Mouse (Mus musculus): ENCODE measurements around the gene Fgfr1op2. TPM values are rescaled to one million over a fixed set of nuclear protein-coding genes. Genes with fewer than 3 reads are reported as not detected.

The Fgfr1op2 gene
- polyA plus RNA-seq, 1 experiment from 2014 or later = 104 TPM

DNA sequence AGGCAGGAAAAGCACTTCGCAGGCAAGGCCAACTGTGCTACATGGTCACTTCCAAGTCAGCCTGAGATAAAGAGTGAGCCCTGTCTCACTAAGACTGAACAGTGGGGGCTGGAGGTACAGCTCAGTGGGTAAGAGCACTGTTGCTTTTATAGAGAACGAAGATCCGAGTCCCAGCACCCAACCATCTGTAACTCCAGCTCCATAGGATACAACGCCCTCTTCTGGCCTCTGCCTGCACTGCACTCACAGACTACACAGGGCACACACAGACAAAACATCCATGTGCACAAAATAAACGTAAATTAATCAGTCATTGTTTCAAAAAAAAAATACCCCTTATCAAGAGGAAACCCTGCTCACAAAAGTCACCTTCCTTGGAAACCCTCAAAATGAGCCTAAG, 36.9 kb downstream of the Fgfr1op2 start:
- Histone ChIP-seq H3K4me2 (ENCODE audit: low read depth, low read length) (no peak overlapping the region), H3K9me3 (replicated peaks; ENCODE audit: control insufficient read depth, low read length) (no peaks in the 10 kb centered on the region), H3K36me3 (ENCODE audit: control insufficient read depth, insufficient read depth) (peaks cover 58% of the 10 kb centered on the region), H3K4me3 (ENCODE audit: low read length) (no peak overlapping the region), H3K27me3 (ENCODE audit: control insufficient read depth, insufficient read depth, low read length) (no peaks in the 10 kb centered on the region), H3K27ac (ENCODE audit: low read length) (no peak overlapping the region), H3K9ac (ENCODE audit: low read length) (no peak overlapping the region), H3K4me1 (ENCODE audit: control insufficient read depth, insufficient read depth, low read length) (no peaks in the 10 kb centered on the region)
- no peak for ATAC-seq (replicated peaks; ENCODE audit: extremely low read depth, insufficient read depth, low FRiP score)
- 91% methylated on average over 5 of the region's 5 CpGs for WGBS

DNA sequence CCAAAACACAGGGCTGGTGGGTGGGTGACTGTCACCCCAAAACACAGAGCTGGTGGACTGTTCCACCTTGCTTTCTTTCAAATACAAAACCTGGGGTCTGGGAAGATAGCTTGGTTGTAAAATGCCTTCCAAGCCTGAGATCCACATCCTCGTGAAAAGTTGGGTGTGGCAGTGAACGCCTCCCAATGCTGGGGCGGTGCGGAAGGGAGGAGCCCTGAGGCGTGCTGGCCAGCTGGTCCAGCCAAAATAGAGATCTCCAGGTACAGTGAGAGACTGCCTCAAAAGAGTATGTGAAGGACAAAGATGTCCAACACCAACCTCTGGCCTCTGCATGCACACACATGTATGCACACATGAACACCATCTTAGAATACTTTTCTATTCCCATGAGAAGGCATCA, 37.5 kb downstream of the Fgfr1op2 start:
- Histone ChIP-seq H3K4me2 (ENCODE audit: low read depth, low read length) (no peak overlapping the region), H3K27me3 (ENCODE audit: control insufficient read depth, insufficient read depth, low read length) (no peaks in the 10 kb centered on the region), H3K9ac (ENCODE audit: low read length) (no peak overlapping the region), H3K36me3 (ENCODE audit: control insufficient read depth, insufficient read depth) (peaks cover 54% of the 10 kb centered on the region), H3K4me1 (ENCODE audit: control insufficient read depth, insufficient read depth, low read length) (no peaks in the 10 kb centered on the region), H3K27ac (ENCODE audit: low read length) (no peak overlapping the region), H3K4me3 (ENCODE audit: low read length) (no peak overlapping the region), H3K9me3 (replicated peaks; ENCODE audit: control insufficient read depth, low read length) (no peaks in the 10 kb centered on the region)
- ATAC-seq (replicated peaks; ENCODE audit: extremely low read depth, insufficient read depth, low FRiP score) = no peak
- WGBS = 95% methylated on average over 5 of the region's 5 CpGs

DNA sequence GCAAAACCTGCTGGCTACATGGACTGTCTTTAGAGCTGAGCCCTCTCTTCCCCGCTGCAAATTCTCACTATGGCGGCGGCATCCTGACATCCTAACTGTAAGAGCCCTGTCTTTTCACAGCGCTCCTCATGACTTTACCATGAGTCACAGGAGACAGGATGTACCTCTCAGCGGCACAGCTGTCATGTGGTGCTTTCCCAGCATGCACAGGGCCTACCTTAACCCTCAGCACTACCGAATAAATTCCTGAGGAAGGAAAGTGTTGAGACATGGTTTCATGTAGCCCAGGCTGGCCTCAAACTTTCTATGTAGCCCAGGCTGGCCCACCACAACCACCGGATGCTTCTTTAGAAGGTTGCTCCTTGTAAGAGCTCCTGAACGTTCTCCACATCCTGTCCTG, 38.9 kb downstream of the Fgfr1op2 start:
- Histone ChIP-seq H3K4me2 (ENCODE audit: low read depth, low read length) (no peak overlapping the region), H3K4me1 (ENCODE audit: control insufficient read depth, insufficient read depth, low read length) (no peaks in the 10 kb centered on the region), H3K36me3 (ENCODE audit: control insufficient read depth, insufficient read depth) (peaks cover 58% of the 10 kb centered on the region), H3K4me3 (ENCODE audit: low read length) (no peak overlapping the region), H3K9ac (ENCODE audit: low read length) (no peak overlapping the region), H3K27me3 (ENCODE audit: control insufficient read depth, insufficient read depth, low read length) (no peaks in the 10 kb centered on the region), H3K9me3 (replicated peaks; ENCODE audit: control insufficient read depth, low read length) (no peaks in the 10 kb centered on the region), H3K27ac (ENCODE audit: low read length) (no peak overlapping the region)
- ATAC-seq (replicated peaks; ENCODE audit: extremely low read depth, insufficient read depth, low FRiP score) = no peak; the same call in 1 of the 2 replicates
- WGBS = 88% methylated on average over 8 of the region's 8 CpGs

DNA sequence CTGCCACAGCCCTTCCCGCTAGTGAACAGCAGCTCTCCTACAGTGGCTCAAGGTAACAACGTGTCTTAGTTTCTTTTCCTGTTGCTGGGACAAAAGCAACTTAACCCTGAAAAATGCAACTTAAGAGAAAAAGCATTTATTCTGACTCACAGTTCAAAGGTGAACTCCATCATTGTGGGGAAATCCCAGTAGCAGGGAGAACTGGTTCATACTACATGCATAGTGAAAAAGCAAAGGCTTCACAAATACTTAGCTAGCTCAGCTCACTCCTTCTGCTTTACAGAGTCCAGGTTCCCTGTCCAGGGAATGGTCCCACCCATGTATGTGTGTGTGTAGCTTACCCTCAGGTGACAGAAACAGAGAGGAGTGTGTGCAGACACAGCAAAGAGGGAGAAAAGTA, 39.7 kb downstream of the Fgfr1op2 start:
- H3K36me3 ChIP-seq (ENCODE audit: control insufficient read depth, insufficient read depth) = peaks cover 58% of the 10 kb centered on the region

DNA sequence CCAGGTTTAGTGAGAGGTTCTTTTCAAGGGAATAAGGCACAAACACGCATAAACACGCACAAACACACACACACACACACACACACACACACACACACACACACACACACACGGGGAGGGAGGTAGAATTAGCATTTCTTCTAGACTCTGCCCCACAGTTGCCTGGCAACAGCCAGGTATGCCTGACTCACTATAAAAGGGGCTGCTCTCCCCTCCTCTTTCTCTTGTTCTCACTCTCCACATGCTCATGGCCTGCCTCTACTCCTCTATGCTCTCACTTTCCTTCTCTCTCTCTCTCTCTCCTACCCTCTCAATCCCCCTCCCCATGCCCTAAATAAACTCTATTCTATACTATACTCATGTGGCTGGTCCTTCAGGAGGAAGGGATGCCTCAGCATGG, 51.1 kb downstream of the Fgfr1op2 start:
- Histone ChIP-seq H3K9ac (ENCODE audit: low read length) (no peak overlapping the region), H3K9me3 (replicated peaks; ENCODE audit: control insufficient read depth, low read length) (no peaks in the 10 kb centered on the region), H3K27me3 (ENCODE audit: control insufficient read depth, insufficient read depth, low read length) (no peaks in the 10 kb centered on the region), H3K4me1 (ENCODE audit: control insufficient read depth, insufficient read depth, low read length) (peaks cover 7% of the 10 kb centered on the region), H3K4me3 (ENCODE audit: low read length) (no peak overlapping the region), H3K4me2 (ENCODE audit: low read depth, low read length) (no peak overlapping the region), H3K27ac (ENCODE audit: low read length) (no peak overlapping the region), H3K36me3 (ENCODE audit: control insufficient read depth, insufficient read depth) (peaks cover 3% of the 10 kb centered on the region)
- ATAC-seq (replicated peaks; ENCODE audit: extremely low read depth, insufficient read depth, low FRiP score) = no peak
- 84% methylated on average over 3 of the region's 3 CpGs for WGBS

More for the DNA sequence above, 39.7 kb downstream of the Fgfr1op2 start:
- H3K27me3 ChIP-seq (ENCODE audit: control insufficient read depth, insufficient read depth, low read length) = no peaks in the 10 kb centered on the region
- no peaks in the 10 kb centered on the region for H3K4me1 ChIP-seq (ENCODE audit: control insufficient read depth, insufficient read depth, low read length)
- no peak for ATAC-seq (replicated peaks; ENCODE audit: extremely low read depth, insufficient read depth, low FRiP score)
- H3K9ac ChIP-seq (ENCODE audit: low read length) = no peak overlapping the region
- H3K4me3 ChIP-seq (ENCODE audit: low read length) = no peak overlapping the region
- 87% methylated on average over 2 of the region's 2 CpGs for WGBS
- no peak overlapping the region for H3K4me2 ChIP-seq (ENCODE audit: low read depth, low read length)
- no peak overlapping the region for H3K27ac ChIP-seq (ENCODE audit: low read length)
- no peaks in the 10 kb centered on the region for H3K9me3 ChIP-seq (replicated peaks; ENCODE audit: control insufficient read depth, low read length)

DNA sequence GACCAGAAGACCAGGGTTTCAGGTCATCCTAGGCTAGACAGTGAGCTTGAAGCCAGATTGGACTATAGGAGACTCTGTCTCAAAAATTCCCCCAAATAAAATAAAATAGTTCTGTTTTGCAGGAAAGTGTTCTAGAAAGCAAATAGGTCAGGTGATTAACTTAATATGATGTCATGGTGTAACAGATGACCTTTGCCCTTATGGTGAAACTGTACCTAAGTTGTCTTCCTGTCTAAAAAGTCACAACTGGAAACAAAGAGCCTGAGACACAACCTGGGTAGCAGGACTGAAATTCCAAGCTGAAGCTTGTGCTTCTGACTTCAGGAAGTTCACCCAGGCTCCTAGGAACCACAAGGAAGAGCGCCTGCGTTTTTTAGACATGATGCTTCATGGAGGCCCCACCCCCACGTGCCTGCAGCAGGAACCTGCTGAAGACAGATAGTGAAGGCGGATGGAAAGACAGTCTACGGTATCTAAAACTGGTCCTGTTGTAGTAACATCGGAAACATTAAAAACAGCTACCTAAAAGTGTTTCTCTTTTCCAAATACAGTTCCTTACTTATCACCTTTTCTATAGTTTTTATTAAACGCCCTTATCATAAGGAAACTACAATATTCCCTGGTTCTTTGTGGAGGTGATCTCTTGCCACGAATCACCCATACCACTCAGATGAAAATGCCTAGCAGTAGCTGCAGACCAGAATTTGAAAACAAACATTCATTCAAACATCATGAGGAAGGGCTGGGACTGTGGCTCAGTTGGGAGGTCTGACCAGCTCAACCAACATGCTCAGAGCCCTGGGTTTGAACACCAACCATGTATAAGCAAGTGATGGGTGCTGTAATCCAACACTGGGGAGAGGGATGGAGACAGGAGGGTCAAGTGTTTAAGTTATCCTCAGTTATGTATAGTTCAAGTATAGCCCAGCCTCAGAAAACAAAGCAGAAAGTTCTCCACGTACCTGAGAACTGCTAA, 53.1 kb downstream of the Fgfr1op2 start:
- Histone ChIP-seq H3K36me3 (ENCODE audit: control insufficient read depth, insufficient read depth) (no peaks in the 10 kb centered on the region), H3K4me2 (ENCODE audit: low read depth, low read length) (no peak overlapping the region), H3K9me3 (replicated peaks; ENCODE audit: control insufficient read depth, low read length) (no peaks in the 10 kb centered on the region), H3K27ac (ENCODE audit: low read length) (no peak overlapping the region), H3K4me1 (ENCODE audit: control insufficient read depth, insufficient read depth, low read length) (peaks cover 14% of the 10 kb centered on the region), H3K9ac (ENCODE audit: low read length) (no peak overlapping the region), H3K4me3 (ENCODE audit: low read length) (no peak overlapping the region), H3K27me3 (ENCODE audit: control insufficient read depth, insufficient read depth, low read length) (no peaks in the 10 kb centered on the region)
- WGBS = 56% methylated on average over 9 of the region's 9 CpGs
- ATAC-seq (replicated peaks; ENCODE audit: extremely low read depth, insufficient read depth, low FRiP score) = no peak

DNA sequence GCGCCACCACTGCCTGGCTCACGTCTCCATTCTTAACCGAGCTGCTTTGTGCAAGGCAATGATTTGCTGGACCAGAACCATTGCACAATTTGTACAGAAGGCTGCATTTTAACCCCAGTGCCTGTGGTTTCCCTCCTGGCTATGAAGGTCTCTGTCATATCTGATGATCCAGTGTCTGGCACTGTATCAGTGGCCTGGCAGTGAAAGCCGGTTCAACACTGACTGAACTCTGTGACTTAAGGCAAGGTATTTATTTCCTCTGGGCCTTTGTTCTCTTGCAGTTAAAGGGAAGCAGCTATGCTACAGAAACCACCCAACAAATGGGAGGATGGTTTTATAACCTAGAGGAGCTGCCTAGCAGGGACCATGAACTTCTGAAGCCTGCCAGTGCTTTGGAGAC, 54.0 kb downstream of the Fgfr1op2 start:
- Histone ChIP-seq H3K4me1 (ENCODE audit: control insufficient read depth, insufficient read depth, low read length) (peaks cover 14% of the 10 kb centered on the region), H3K27ac (ENCODE audit: low read length) (no peak overlapping the region), H3K9me3 (replicated peaks; ENCODE audit: control insufficient read depth, low read length) (no peaks in the 10 kb centered on the region), H3K9ac (ENCODE audit: low read length) (no peak overlapping the region), H3K27me3 (ENCODE audit: control insufficient read depth, insufficient read depth, low read length) (no peaks in the 10 kb centered on the region), H3K36me3 (ENCODE audit: control insufficient read depth, insufficient read depth) (no peaks in the 10 kb centered on the region), H3K4me2 (ENCODE audit: low read depth, low read length) (no peak overlapping the region), H3K4me3 (ENCODE audit: low read length) (no peak overlapping the region)
- ATAC-seq (replicated peaks; ENCODE audit: extremely low read depth, insufficient read depth, low FRiP score) = no peak
- 89% methylated on average over 4 of the region's 4 CpGs for WGBS

DNA sequence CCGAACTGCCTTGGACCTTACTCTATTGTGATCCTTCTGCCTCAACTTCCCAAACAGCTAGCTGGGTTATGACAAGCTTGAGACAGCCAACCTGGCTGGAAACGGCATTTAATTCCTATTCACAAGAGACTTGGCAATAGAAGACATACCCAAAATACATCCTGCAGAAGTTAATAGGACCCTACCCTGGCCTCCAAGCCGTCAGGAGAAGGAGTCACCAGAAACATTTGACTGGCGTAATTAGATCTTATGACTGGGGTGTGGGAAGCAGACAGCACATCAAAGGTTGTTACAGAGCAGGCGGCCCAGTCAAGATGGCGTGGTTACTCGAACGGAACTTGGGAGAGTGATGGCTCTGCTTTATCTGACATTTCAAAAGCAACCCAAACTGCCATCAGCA, 54.8 kb downstream of the Fgfr1op2 start:
- ATAC-seq (replicated peaks; ENCODE audit: extremely low read depth, insufficient read depth, low FRiP score) = no peak
- Histone ChIP-seq H3K36me3 (ENCODE audit: control insufficient read depth, insufficient read depth) (no peaks in the 10 kb centered on the region), H3K27me3 (ENCODE audit: control insufficient read depth, insufficient read depth, low read length) (no peaks in the 10 kb centered on the region), H3K4me2 (ENCODE audit: low read depth, low read length) (no peak overlapping the region), H3K9me3 (replicated peaks; ENCODE audit: control insufficient read depth, low read length) (no peaks in the 10 kb centered on the region), H3K9ac (ENCODE audit: low read length) (no peak overlapping the region), H3K27ac (ENCODE audit: low read length) (no peak overlapping the region), H3K4me3 (ENCODE audit: low read length) (no peak overlapping the region), H3K4me1 (ENCODE audit: control insufficient read depth, insufficient read depth, low read length) (peaks cover 14% of the 10 kb centered on the region)
- WGBS = 70% methylated on average over 8 of the region's 8 CpGs

DNA sequence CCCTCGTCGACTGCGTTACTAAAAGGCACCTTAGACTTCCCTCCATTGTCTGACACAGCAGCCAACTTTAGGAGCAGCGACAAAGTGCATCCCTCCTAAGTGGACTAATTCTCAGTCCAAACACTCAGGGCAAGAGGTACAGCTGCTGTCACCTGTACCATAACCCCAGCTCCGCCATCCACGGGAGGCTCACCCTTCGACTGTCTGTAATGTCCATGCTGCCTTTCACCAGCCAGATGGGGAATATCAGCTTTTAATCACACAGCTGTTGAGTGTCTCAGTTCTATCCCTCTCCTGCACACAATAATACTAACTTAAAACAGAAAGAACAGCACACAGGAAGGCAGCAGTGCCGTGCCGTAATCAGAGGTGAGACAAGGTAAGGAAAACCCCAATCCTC, 55.4 kb downstream of the Fgfr1op2 start:
- Histone ChIP-seq H3K27me3 (ENCODE audit: control insufficient read depth, insufficient read depth, low read length) (no peaks in the 10 kb centered on the region), H3K9ac (ENCODE audit: low read length) (no peak overlapping the region), H3K4me3 (ENCODE audit: low read length) (no peak overlapping the region), H3K4me1 (ENCODE audit: control insufficient read depth, insufficient read depth, low read length) (peaks cover 14% of the 10 kb centered on the region), H3K4me2 (ENCODE audit: low read depth, low read length) (no peak overlapping the region), H3K9me3 (replicated peaks; ENCODE audit: control insufficient read depth, low read length) (no peaks in the 10 kb centered on the region), H3K27ac (ENCODE audit: low read length) (no peak overlapping the region), H3K36me3 (ENCODE audit: control insufficient read depth, insufficient read depth) (no peaks in the 10 kb centered on the region)
- ATAC-seq (replicated peaks; ENCODE audit: extremely low read depth, insufficient read depth, low FRiP score) = no peak
- 69% methylated on average over 9 of the region's 9 CpGs for WGBS

Measured in heart, embryonic 16.5 days (tissue).